Mouse (Mus musculus) liver (tissue): ENCODE results near the gene Myh11.

Source experiments
- DNase-seq: peaks from one replicate; pipeline ENCODE4 v3.0.0-alpha.2; 2020; ENCODE audit warnings: mixed read lengths

The Myh11 gene

GRCm38 (mm10) chr16:14265203-14265920 is 25.8 kb downstream of the Myh11 start:
- no peak for DNase-seq

GRCm38 (mm10) chr16:14264504-14264903 is 26.7 kb downstream of the Myh11 start:
- DNase-seq = no peak

- DNase-seq = no peak
Measured at GRCm38 (mm10) chr16:14263241-14263640, 27.9 kb downstream of the Myh11 start.

- no peak for DNase-seq
Measured at GRCm38 (mm10) chr16:14262410-14262809, 28.8 kb downstream of the Myh11 start.

GRCm38 (mm10) chr16:14258856-14259255 is 32.3 kb downstream of the Myh11 start:
- no peak for DNase-seq

- DNase-seq = no peak
Measured at GRCm38 (mm10) chr16:14253586-14253985, 37.6 kb downstream of the Myh11 start.

GRCm38 (mm10) chr16:14252877-14253276 is 38.3 kb downstream of the Myh11 start:
- DNase-seq = no peak

- no peak for DNase-seq
Measured at GRCm38 (mm10) chr16:14249913-14250312, 41.3 kb downstream of the Myh11 start.

GRCm38 (mm10) chr16:14242553-14242952 is 48.6 kb downstream of the Myh11 start:
- peak; percentile 26 for DNase-seq

GRCm38 (mm10) chr16:14242059-14242458 is 49.1 kb downstream of the Myh11 start:
- no peak for DNase-seq

- DNase-seq = peak; percentile 73
Measured at GRCm38 (mm10) chr16:14237100-14237723, 54.0 kb downstream of the Myh11 start.

GRCm38 (mm10) chr16:14215156-14215555 is 76.0 kb downstream of the Myh11 start:
- no peak for DNase-seq

- DNase-seq = no peak
Measured at GRCm38 (mm10) chr16:14198798-14199197, 92.4 kb downstream of the Myh11 start.

GRCm38 (mm10) chr16:14195427-14195826 is 95.7 kb downstream of the Myh11 start:
- DNase-seq = peak; percentile 63

- no peak for DNase-seq
Measured at GRCm38 (mm10) chr16:14194164-14194950, 96.8 kb downstream of the Myh11 start.

GRCm38 (mm10) chr16:14185516-14185915 is 105.7 kb downstream of the Myh11 start:
- no peak for DNase-seq

GRCm38 (mm10) chr16:14183856-14184255 is 107.3 kb downstream of the Myh11 start:
- DNase-seq = no peak

GRCm38 (mm10) chr16:14182360-14182759 is 108.8 kb downstream of the Myh11 start:
- no peak for DNase-seq

GRCm38 (mm10) chr16:14180163-14180733 is 110.9 kb downstream of the Myh11 start:
- no peak for DNase-seq

- DNase-seq = no peak
Measured at GRCm38 (mm10) chr16:14178041-14178440, 113.1 kb downstream of the Myh11 start.

- no peak for DNase-seq
Measured at GRCm38 (mm10) chr16:14169706-14170105, 121.5 kb downstream of the Myh11 start.

- peak; percentile 71 for DNase-seq
Measured at GRCm38 (mm10) chr16:14166490-14166889, 124.7 kb downstream of the Myh11 start.

- peak; percentile 15 for DNase-seq
Measured at GRCm38 (mm10) chr16:14163731-14164130, 127.4 kb downstream of the Myh11 start.
